13 mouse cellular contexts compared by ENCODE assay signal in genomic region chr8:123747772-123748171, GRCm38 (mm10). TPM values are rescaled to one million over a fixed set of nuclear protein-coding genes. Genes with fewer than 3 reads are reported as not detected.
DNase-seq lines count a peak whose midpoint lies in the region; ATAC-seq and TF ChIP-seq lines count a peak whose summit lies in the region.
"Had no signal": no experiment of that assay in that cellular context is flagged by ENCODE, and none has a peak within 500 bp of the region (broad histone marks: within the 10 kb centered on the region; RNA-seq: fewer than 3 reads in every experiment).

No protein-coding gene starts in this region.

- H3K9ac ChIP-seq in limb, embryonic 13.5 days, result no peak overlapping the region
- H3K9ac ChIP-seq in heart, embryonic 13.5 days, result no peak overlapping the region
- H3K9ac ChIP-seq: neural tube, embryonic 13.5 days had no signal

- no peak overlapping the region for H3K4me2 ChIP-seq in limb, embryonic 13.5 days (replicated peaks)
- no peak overlapping the region for H3K4me2 ChIP-seq in heart, embryonic 13.5 days
- H3K4me2 ChIP-seq: midbrain, embryonic 11.5 days; neural tube, embryonic 13.5 days had no signal

- no peaks in the 10 kb centered on the region; the same call in 1 of the 2 replicates for H3K27me3 ChIP-seq in limb, embryonic 13.5 days
- 0 out of 2 replicates have a peak, but pooled peaks cover 4% of the 10 kb centered on the region for H3K27me3 ChIP-seq in limb, embryonic 10.5 days (ENCODE audit: low read depth, poor library complexity, severe bottlenecking)
- H3K27me3 ChIP-seq in heart, embryonic 13.5 days (replicated peaks), result no peaks in the 10 kb centered on the region
- H3K27me3 ChIP-seq: neural tube, embryonic 13.5 days had no signal

- H3K27ac ChIP-seq in gastrocnemius, adult 2 months, result peak overlapping the region; percentile 40; the same call in 1 of the 2 replicates
- peak overlapping the region; percentile 39; the same call in 1 of the 2 replicates for H3K27ac ChIP-seq in limb, embryonic 13.5 days
- no peak overlapping the region for H3K27ac ChIP-seq in limb, embryonic 10.5 days
- H3K27ac ChIP-seq in heart, embryonic 13.5 days (replicated peaks), result peak overlapping the region; percentile 72
- H3K27ac ChIP-seq: neural tube, embryonic 13.5 days had no signal

- peak; percentile 48 for DNase-seq in gastrocnemius, adult 2 months
- DNase-seq in gastrocnemius, postnatal 25 days, result no peak
- DNase-seq in limb, embryonic 10.5 days (ENCODE audit: low spot score), result no peak
- peak; percentile 75 for DNase-seq in lung, postnatal 10 days
- DNase-seq in urinary bladder, postnatal 14 days (ENCODE audit: low spot score), result no peak
- DNase-seq: adrenal gland, postnatal 25 days; right cerebral cortex, adult 18-20 months; thymus, postnatal 14 days had no signal

- no peak overlapping the region for H3K4me3 ChIP-seq in gastrocnemius, adult 2 months
- no peak overlapping the region for H3K4me3 ChIP-seq in limb, embryonic 13.5 days
- H3K4me3 ChIP-seq in limb, embryonic 10.5 days, result no peak overlapping the region
- no peak overlapping the region for H3K4me3 ChIP-seq in heart, embryonic 13.5 days
- H3K4me3 ChIP-seq: neural tube, embryonic 13.5 days had no signal

- no peak for TF ChIP-seq CTCF in gastrocnemius, adult 2 months (IDR thresholded peaks at IDR 0.05)

- no peak; the same call in 1 of the 2 replicates for ATAC-seq in limb, embryonic 13.5 days (ENCODE audit: low FRiP score, low read depth)
- ATAC-seq in heart, embryonic 13.5 days (ENCODE audit: extremely low read depth, insufficient number of reproducible peaks, low FRiP score, low TSS enrichment), result no peak
- ATAC-seq in monocyte, adult 5-6 weeks (replicated peaks; ENCODE audit: insufficient number of reproducible peaks, low FRiP score, low TSS enrichment, poor library complexity, severe bottlenecking), result no peak

- 52% methylated on average over 5 of the region's 5 CpGs for WGBS in limb, embryonic 13.5 days
- WGBS in limb, embryonic 10.5 days, result 75% methylated on average over 5 of the region's 5 CpGs
- WGBS in heart, embryonic 13.5 days, result 32% methylated on average over 5 of the region's 5 CpGs

- H3K4me1 ChIP-seq in limb, embryonic 13.5 days, result peaks cover 11% of the 10 kb centered on the region
- H3K4me1 ChIP-seq in limb, embryonic 10.5 days, result peaks cover 17% of the 10 kb centered on the region
- peaks cover 43% of the 10 kb centered on the region for H3K4me1 ChIP-seq in heart, embryonic 13.5 days

- no peaks in the 10 kb centered on the region for H3K36me3 ChIP-seq in limb, embryonic 13.5 days
- H3K36me3 ChIP-seq in limb, embryonic 10.5 days, result no peaks in the 10 kb centered on the region
- H3K36me3 ChIP-seq in heart, embryonic 13.5 days, result no peaks in the 10 kb centered on the region
- H3K36me3 ChIP-seq: neural tube, embryonic 13.5 days had no signal

- intact Hi-C loops in gastrocnemius, adult 2 months (cut with DNase I), result no loop called here

- H3K9me3 ChIP-seq in limb, embryonic 13.5 days, result no peaks in the 10 kb centered on the region
- H3K9me3 ChIP-seq in limb, embryonic 10.5 days (replicated peaks), result no peaks in the 10 kb centered on the region
- H3K9me3 ChIP-seq in heart, embryonic 13.5 days, result no peaks in the 10 kb centered on the region
- H3K9me3 ChIP-seq: neural tube, embryonic 13.5 days had no signal

RNA-seq across cellular contexts. Expression of gene Rab4a, which starts 58.0 kb away (rescaled TPM):
- 10 to 100 TPM; 12.0 to 12.4 TPM for total RNA-seq in gastrocnemius, adult 2 months (2021)
- 10 to 100 TPM; 10.2 to 11.3 TPM for total RNA-seq in gastrocnemius, postnatal 25 days (2021)
- polyA plus RNA-seq in limb, embryonic 13.5 days (2015; fragmentation: Nextera tagmentation; extraction: Ambion mirVana), result 47.5 and 49.9 TPM in 2 replicates
- 58.2 and 61.8 TPM in 2 replicates for polyA plus RNA-seq in limb, embryonic 10.5 days (2016; fragmentation: Nextera tagmentation; extraction: Ambion mirVana)
- polyA plus RNA-seq in heart, embryonic 13.5 days (2015; fragmentation: Nextera tagmentation; extraction: Ambion mirVana), result 33.2 and 36.2 TPM in 2 replicates
- 0.68 to 0.86 TPM (median 0.75 TPM) in 3 replicates for total RNA-seq in monocyte, adult 5-6 weeks (2017)

Comparison
In these comparisons a context has a peak if more than half of its experiments do, and no peak if none do; other contexts are left out.
1. DNase-seq: peak in gastrocnemius, adult 2 months (single experiment) and lung, postnatal 10 days (single experiment); none in gastrocnemius, postnatal 25 days (single experiment), limb, embryonic 10.5 days (single experiment) and urinary bladder, postnatal 14 days (single experiment).